Mouse (Mus musculus) skeletal muscle tissue, postnatal 0 days (tissue): ENCODE results near the gene Serpina3n. TPM values are rescaled to one million over a fixed set of nuclear protein-coding genes. Genes with fewer than 3 reads are reported as not detected.

Experiments
- polyA plus RNA-seq: library from polyadenylated mRNA; unstranded; fragments of >200 nt; fragmentation: Nextera tagmentation; extraction: Ambion mirVana; gene quantifications from 2 replicates; pipeline ENCODE4 v1.2.1, GENCODE M21; 2015

The Serpina3n gene
- polyA plus RNA-seq = 0.27 and 0.58 TPM in 2 replicates

DNA sequence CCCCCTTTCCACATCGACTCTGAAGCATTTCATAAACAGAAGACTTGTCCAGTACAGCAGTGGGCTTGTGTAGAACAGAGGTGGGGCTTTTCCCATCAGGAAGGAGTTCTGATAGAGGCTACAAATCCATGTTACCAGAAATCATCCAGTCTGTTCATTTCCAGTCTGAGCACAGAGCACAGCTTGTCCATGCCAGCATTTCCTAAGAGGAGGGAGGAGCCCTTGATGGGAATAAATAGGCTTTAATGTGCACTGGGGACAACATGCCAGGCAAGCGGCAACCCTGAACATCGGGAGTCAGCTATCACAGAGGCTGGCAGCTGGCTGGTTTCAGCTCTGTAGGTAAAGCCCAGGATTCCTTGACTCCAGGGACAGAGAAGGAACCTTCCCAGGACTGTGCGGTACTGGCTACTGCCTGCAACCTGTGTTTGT lies at the start of gene Serpina3n:
Gene Serpina3n (plus strand): TSS at position 276 of the 432 bp plus-strand sequence.

Other genes with a start within 250 kb of the Serpina3n start
- gene Serpina3f, start 192.2 kb upstream of the Serpina3n start, polyA plus RNA-seq = 0.10 and 0.26 TPM in 2 replicates
- gene Serpina3g, start 170.5 kb upstream of the Serpina3n start, polyA plus RNA-seq = 2.3 and 3.4 TPM in 2 replicates
- gene Serpina3i, start 143.6 kb upstream of the Serpina3n start, polyA plus RNA-seq = 0.07 and 0.14 TPM in 2 replicates
- gene Serpina3j, start 92.2 kb upstream of the Serpina3n start, polyA plus RNA-seq = 0.10 TPM in 1 of 2 replicates, not detected in the other
- 0.22 TPM in 2 replicates for gene Serpina3k, start 68.2 kb upstream of the Serpina3n start, polyA plus RNA-seq
- gene Serpina3m, start 68.2 kb upstream of the Serpina3n start, polyA plus RNA-seq = 0.18 TPM in 1 of 2 replicates, not detected in the other
- 1.7 and 1.9 TPM in 2 replicates for gene Gsc, start 66.6 kb downstream of the Serpina3n start, polyA plus RNA-seq